In genomic region chr6:36137223-36137622, GRCm38 (mm10) we compare ENCODE assay signal across 26 mouse cellular contexts.
DNase-seq lines count a peak whose midpoint lies in the region; ATAC-seq and TF ChIP-seq lines count a peak whose summit lies in the region.
"Had no signal": no experiment of that assay in that cellular context is flagged by ENCODE, and none has a peak within 500 bp of the region (broad histone marks: within the 10 kb centered on the region; RNA-seq: fewer than 3 reads in every experiment).

No protein-coding gene starts in this region.

- WGBS in kidney, adult 2 months = 95% methylated on average over 1 of the region's 1 CpGs

- ATAC-seq in common myeloid progenitor, adult 5-6 weeks (replicated peaks; ENCODE audit: low read depth, poor library complexity, severe bottlenecking) = peak; percentile 60
- ATAC-seq in megakaryocyte, adult 5-6 weeks (ENCODE audit: poor library complexity, severe bottlenecking) = peak; percentile 84
- peak; percentile 69; the same call in 1 of the 2 replicates for ATAC-seq in neutrophil, adult 5-6 weeks (ENCODE audit: extremely low read depth, insufficient number of reproducible peaks, low FRiP score, poor library complexity, severe bottlenecking)
- no peak for ATAC-seq in activated CD4-positive, CD25-positive, alpha-beta regulatory T cell, adult 4 months
- ATAC-seq: CD4-positive, CD25-positive, alpha-beta regulatory T cell, adult 4 months; forebrain, embryonic 13.5 days; forebrain, embryonic 15.5 days; forebrain, postnatal 0 days; Patski had no signal

- H3K27me3 ChIP-seq in kidney, adult 2 months (replicated peaks; ENCODE audit: control insufficient read depth, insufficient read depth, low read length) = no peaks in the 10 kb centered on the region
- H3K27me3 ChIP-seq: CH12.LX; embryonic facial prominence, embryonic 12.5 days; forebrain, embryonic 13.5 days; forebrain, embryonic 15.5 days; Patski had no signal

- peak; percentile 23 for DNase-seq in 416B (ENCODE audit: low read depth)
- DNase-seq in urinary bladder, postnatal 10 days (ENCODE audit: low spot score) = no peak
- no peak for DNase-seq in kidney, adult 2 months
- DNase-seq: adrenal gland, adult 2 months; adrenal gland, postnatal 10 days; adrenal gland, postnatal 25 days; B cell, adult 2 months; cerebellum, adult 11 months; cerebellum, adult 18-20 months; cerebellum, adult 8-10 months; cerebellum, adult 9-11 months; cerebellum, postnatal 14 days; cerebellum, postnatal 36 days; forebrain, postnatal 0 days had no signal

- TF ChIP-seq POLR2A in kidney, adult 2 months (IDR thresholded peaks at IDR 0.05; ENCODE audit: low read depth, low read length) = no peak

- H3K27ac ChIP-seq in kidney, adult 2 months (ENCODE audit: insufficient read depth, low read depth, low read length) = no peak overlapping the region
- H3K27ac ChIP-seq: embryonic facial prominence, embryonic 10.5 days; embryonic facial prominence, embryonic 12.5 days; forebrain, embryonic 13.5 days; forebrain, embryonic 15.5 days had no signal

- no peak for TF ChIP-seq CTCF in kidney, adult 2 months (conservative IDR thresholded peaks at IDR 0.05; ENCODE audit: insufficient read depth, insufficient read length, low read depth, low read length)

- H3K4me3 ChIP-seq in kidney, adult 2 months (ENCODE audit: insufficient read depth, low read depth, low read length) = no peak overlapping the region
- H3K4me3 ChIP-seq: embryonic facial prominence, embryonic 10.5 days; embryonic facial prominence, embryonic 12.5 days; forebrain, embryonic 13.5 days; forebrain, embryonic 15.5 days had no signal

- H3K4me1 ChIP-seq in kidney, adult 2 months (ENCODE audit: control insufficient read depth, insufficient read depth, low read length) = no peaks in the 10 kb centered on the region
- H3K4me1 ChIP-seq: embryonic facial prominence, embryonic 10.5 days; embryonic facial prominence, embryonic 12.5 days; forebrain, embryonic 13.5 days; forebrain, embryonic 15.5 days had no signal

- no peaks in the 10 kb centered on the region for H3K36me3 ChIP-seq in kidney, adult 2 months (ENCODE audit: control insufficient read depth, insufficient read depth, low read length)
- H3K36me3 ChIP-seq: embryonic facial prominence, embryonic 10.5 days; embryonic facial prominence, embryonic 12.5 days; forebrain, embryonic 15.5 days; G1E had no signal
